Mouse (Mus musculus): ENCODE data around the gene Oscar. TPM values are rescaled to one million over a fixed set of nuclear protein-coding genes. Genes with fewer than 3 reads are reported as not detected.
"Not testable (repeated sequence)": the region's sequence is repeated elsewhere in the genome, so short reads cannot be mapped to it uniquely, and the experiment has no call there.

Gene Oscar
- polyA plus RNA-seq, 1 experiment from 2014 or later: 0.05 TPM

- no peak overlapping the region for H3K4me2 ChIP-seq
- WGBS (ENCODE audit: insufficient replicate concordance): 35% methylated on average over 3 of the region's 3 CpGs
- H3K36me3 ChIP-seq (replicated peaks): no peaks in the 10 kb centered on the region
- H3K27ac ChIP-seq (replicated peaks): no peak overlapping the region
- ATAC-seq (ENCODE audit: insufficient read depth): no peak
- no peak overlapping the region for H3K4me3 ChIP-seq (replicated peaks)
- H3K27me3 ChIP-seq: no peaks in the 10 kb centered on the region
- 0 out of 2 replicates have a peak, but pooled peaks cover 4% of the 10 kb centered on the region for H3K4me1 ChIP-seq (replicated peaks)
- H3K9me3 ChIP-seq (replicated peaks): no peaks in the 10 kb centered on the region
- H3K9ac ChIP-seq: no peak overlapping the region
Measured at GRCm38 (mm10) chr7:3609082-3609481, 6.9 kb downstream of the Oscar start.

GRCm38 (mm10) chr7:3608668-3609067 lies 7.3 kb downstream of the Oscar start:
- ATAC-seq (ENCODE audit: insufficient read depth): no peak
- no peak overlapping the region for H3K4me2 ChIP-seq
- no peak overlapping the region for H3K4me3 ChIP-seq (replicated peaks)
- no peaks in the 10 kb centered on the region for H3K9me3 ChIP-seq (replicated peaks)
- H3K36me3 ChIP-seq (replicated peaks): no peaks in the 10 kb centered on the region
- H3K27ac ChIP-seq (replicated peaks): no peak overlapping the region
- 0 out of 2 replicates have a peak, but pooled peaks cover 4% of the 10 kb centered on the region for H3K4me1 ChIP-seq (replicated peaks)
- 68% methylated on average over 3 of the region's 3 CpGs for WGBS (ENCODE audit: insufficient replicate concordance)
- no peaks in the 10 kb centered on the region for H3K27me3 ChIP-seq
- H3K9ac ChIP-seq: no peak overlapping the region

GRCm38 (mm10) chr7:3607391-3607790 lies 8.6 kb downstream of the Oscar start:
- no peaks in the 10 kb centered on the region for H3K27me3 ChIP-seq
- no peak for ATAC-seq (ENCODE audit: insufficient read depth)
- H3K27ac ChIP-seq (replicated peaks): no peak overlapping the region
- WGBS (ENCODE audit: insufficient replicate concordance): 56% methylated on average over 6 of the region's 6 CpGs
- H3K9me3 ChIP-seq (replicated peaks): no peaks in the 10 kb centered on the region
- H3K4me1 ChIP-seq (replicated peaks): 0 out of 2 replicates have a peak, but pooled peaks cover 4% of the 10 kb centered on the region
- H3K36me3 ChIP-seq (replicated peaks): no peaks in the 10 kb centered on the region
- H3K4me3 ChIP-seq (replicated peaks): no peak overlapping the region
- H3K4me2 ChIP-seq: no peak overlapping the region
- no peak overlapping the region for H3K9ac ChIP-seq

GRCm38 (mm10) chr7:3606798-3607197 lies 9.2 kb downstream of the Oscar start:
- no peaks in the 10 kb centered on the region for H3K9me3 ChIP-seq (replicated peaks)
- H3K27me3 ChIP-seq: no peaks in the 10 kb centered on the region
- H3K36me3 ChIP-seq (replicated peaks): no peaks in the 10 kb centered on the region
- H3K9ac ChIP-seq: no peak overlapping the region
- no peak overlapping the region for H3K27ac ChIP-seq (replicated peaks)
- 0 out of 2 replicates have a peak, but pooled peaks cover 4% of the 10 kb centered on the region for H3K4me1 ChIP-seq (replicated peaks)
- H3K4me3 ChIP-seq (replicated peaks): no peak overlapping the region
- 8% methylated on average over 2 of the region's 2 CpGs for WGBS (ENCODE audit: insufficient replicate concordance)
- H3K4me2 ChIP-seq: no peak overlapping the region
- ATAC-seq (ENCODE audit: insufficient read depth): no peak

GRCm38 (mm10) chr7:3601119-3601518 lies 14.8 kb downstream of the Oscar start:
- Histone ChIP-seq H3K27ac (replicated peaks) (no peak overlapping the region), H3K4me2 (no peak overlapping the region), H3K27me3 (no peaks in the 10 kb centered on the region), H3K9ac (no peak overlapping the region), H3K36me3 (replicated peaks) (no peaks in the 10 kb centered on the region), H3K9me3 (replicated peaks) (no peaks in the 10 kb centered on the region), H3K4me3 (replicated peaks) (no peak overlapping the region), H3K4me1 (replicated peaks) (no peaks in the 10 kb centered on the region)
- ATAC-seq (ENCODE audit: insufficient read depth): no peak
- 5% methylated on average over 4 of the region's 4 CpGs for WGBS (ENCODE audit: insufficient replicate concordance)

- H3K4me3 ChIP-seq (replicated peaks); H3K9me3 ChIP-seq (replicated peaks); H3K4me2 ChIP-seq; H3K4me1 ChIP-seq (replicated peaks); H3K27ac ChIP-seq (replicated peaks); H3K9ac ChIP-seq; H3K36me3 ChIP-seq (replicated peaks); ATAC-seq (ENCODE audit: insufficient read depth); H3K27me3 ChIP-seq: not testable (repeated sequence)
- WGBS (ENCODE audit: insufficient replicate concordance): 21% methylated on average over 1 of the region's 1 CpGs
Measured at GRCm38 (mm10) chr7:3597755-3598154, 18.2 kb downstream of the Oscar start.

- Histone ChIP-seq H3K9ac (no peak overlapping the region), H3K4me3 (replicated peaks) (peak overlapping the region; percentile 42), H3K36me3 (replicated peaks) (no peaks in the 10 kb centered on the region), H3K27ac (replicated peaks) (no peak overlapping the region), H3K9me3 (replicated peaks) (no peaks in the 10 kb centered on the region), H3K4me1 (replicated peaks) (peaks cover 4% of the 10 kb centered on the region; the same call in 1 of the 2 replicates), H3K27me3 (no peaks in the 10 kb centered on the region), H3K4me2 (peak overlapping the region; percentile 60)
- peak; percentile 70 for ATAC-seq (ENCODE audit: insufficient read depth)
- 12% methylated on average over 9 of the region's 9 CpGs for WGBS (ENCODE audit: insufficient replicate concordance)
Measured at GRCm38 (mm10) chr7:3595146-3595545, 20.8 kb downstream of the Oscar start.

GRCm38 (mm10) chr7:3594686-3595085 lies 21.3 kb downstream of the Oscar start:
- H3K9me3 ChIP-seq (replicated peaks): no peaks in the 10 kb centered on the region
- WGBS (ENCODE audit: insufficient replicate concordance): 8% methylated on average over 5 of the region's 5 CpGs
- no peak overlapping the region for H3K27ac ChIP-seq (replicated peaks)
- no peaks in the 10 kb centered on the region for H3K36me3 ChIP-seq (replicated peaks)
- no peak overlapping the region for H3K9ac ChIP-seq
- peak; percentile 44; the same call in 1 of the 2 replicates for ATAC-seq (ENCODE audit: insufficient read depth)
- H3K4me2 ChIP-seq: peak overlapping the region; percentile 60
- H3K4me1 ChIP-seq (replicated peaks): peaks cover 4% of the 10 kb centered on the region; the same call in 1 of the 2 replicates
- peak overlapping the region; percentile 42 for H3K4me3 ChIP-seq (replicated peaks)
- H3K27me3 ChIP-seq: no peaks in the 10 kb centered on the region

- no peak for ATAC-seq (ENCODE audit: insufficient read depth)
- H3K9me3 ChIP-seq (replicated peaks): no peaks in the 10 kb centered on the region
- H3K4me3 ChIP-seq (replicated peaks): no peak overlapping the region
- no peaks in the 10 kb centered on the region for H3K27me3 ChIP-seq
- no peak overlapping the region for H3K4me2 ChIP-seq
- no peak overlapping the region for H3K27ac ChIP-seq (replicated peaks)
- no peak overlapping the region for H3K9ac ChIP-seq
- H3K4me1 ChIP-seq (replicated peaks): peaks cover 4% of the 10 kb centered on the region; the same call in 1 of the 2 replicates
- H3K36me3 ChIP-seq (replicated peaks): no peaks in the 10 kb centered on the region
Measured at GRCm38 (mm10) chr7:3593855-3594254, 22.1 kb downstream of the Oscar start.

- Histone ChIP-seq H3K4me2 (no peak overlapping the region), H3K9ac (no peak overlapping the region), H3K4me1 (replicated peaks) (peaks cover 4% of the 10 kb centered on the region; the same call in 1 of the 2 replicates), H3K36me3 (replicated peaks) (no peaks in the 10 kb centered on the region), H3K27me3 (no peaks in the 10 kb centered on the region), H3K9me3 (replicated peaks) (no peaks in the 10 kb centered on the region), H3K27ac (replicated peaks) (no peak overlapping the region), H3K4me3 (replicated peaks) (no peak overlapping the region)
- WGBS (ENCODE audit: insufficient replicate concordance): 41% methylated on average over 1 of the region's 1 CpGs
- ATAC-seq (ENCODE audit: insufficient read depth): no peak
Measured at GRCm38 (mm10) chr7:3591534-3591933, 24.4 kb downstream of the Oscar start.

GRCm38 (mm10) chr7:3590550-3590949 lies 25.4 kb downstream of the Oscar start:
- ATAC-seq (ENCODE audit: insufficient read depth): no peak
- H3K4me1 ChIP-seq (replicated peaks): peaks cover 4% of the 10 kb centered on the region; the same call in 1 of the 2 replicates
- WGBS (ENCODE audit: insufficient replicate concordance): 44% methylated on average over 3 of the region's 3 CpGs
- no peaks in the 10 kb centered on the region for H3K27me3 ChIP-seq
- H3K27ac ChIP-seq (replicated peaks): no peak overlapping the region
- no peak overlapping the region for H3K9ac ChIP-seq
- no peaks in the 10 kb centered on the region for H3K36me3 ChIP-seq (replicated peaks)
- H3K4me3 ChIP-seq (replicated peaks): no peak overlapping the region
- no peaks in the 10 kb centered on the region for H3K9me3 ChIP-seq (replicated peaks)
- no peak overlapping the region for H3K4me2 ChIP-seq

GRCm38 (mm10) chr7:3587292-3587691 lies 28.7 kb downstream of the Oscar start:
- Histone ChIP-seq H3K27me3 (no peaks in the 10 kb centered on the region), H3K27ac (replicated peaks) (no peak overlapping the region), H3K4me2 (no peak overlapping the region), H3K4me1 (replicated peaks) (no peaks in the 10 kb centered on the region), H3K9ac (no peak overlapping the region), H3K36me3 (replicated peaks) (no peaks in the 10 kb centered on the region), H3K9me3 (replicated peaks) (no peaks in the 10 kb centered on the region), H3K4me3 (replicated peaks) (no peak overlapping the region)
- WGBS (ENCODE audit: insufficient replicate concordance): 68% methylated on average over 1 of the region's 1 CpGs
- ATAC-seq (ENCODE audit: insufficient read depth): no peak

Data from liver, embryonic 15.5 days (tissue).